In the genomic region with DNA sequence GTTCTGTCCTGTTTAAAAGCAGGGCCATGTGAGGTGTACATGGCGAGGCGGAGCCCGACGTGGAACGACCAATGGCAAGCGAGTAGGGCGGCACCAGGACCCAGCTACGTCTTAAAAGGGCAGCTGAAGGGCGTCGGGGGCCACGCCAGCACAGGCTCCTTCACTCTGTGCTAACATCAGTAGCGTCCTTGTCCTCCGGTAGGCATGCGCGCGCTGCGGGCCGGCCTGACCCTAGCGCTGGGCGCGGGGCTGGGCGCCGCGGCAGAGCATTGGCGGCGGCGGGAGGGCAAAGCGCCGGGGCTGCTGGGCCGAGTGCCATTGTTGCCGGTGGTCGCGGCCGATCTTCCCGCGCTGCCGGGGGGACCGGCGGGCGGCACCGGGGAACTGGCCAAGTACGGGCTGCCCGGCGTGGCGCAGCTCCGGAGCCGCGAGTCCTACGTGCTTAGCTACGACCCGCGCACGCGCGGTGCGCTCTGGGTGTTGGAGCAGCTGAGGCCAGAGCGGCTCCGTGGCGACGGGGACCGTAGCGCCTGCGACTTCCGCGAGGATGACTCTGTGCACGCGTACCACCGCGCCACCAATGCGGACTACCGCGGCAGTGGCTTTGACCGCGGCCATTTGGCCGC, we compare ENCODE assay signal across 7 mouse cellular contexts. TPM values are rescaled to one million over a fixed set of nuclear protein-coding genes. Genes with fewer than 3 reads are reported as not detected.
DNase-seq lines count a peak whose midpoint lies in the region; ATAC-seq lines count a peak whose summit lies in the region.

A gene (plus strand): TSS at position 123 of the 626 bp plus-strand sequence.

- H3K27ac ChIP-seq in embryonic facial prominence, embryonic 11.5 days (replicated peaks; ENCODE audit: low read depth, low read length) = peak within 1 kb of the TSS; percentile 65
- peak within 1 kb of the TSS; percentile 93 for H3K27ac ChIP-seq in limb, embryonic 10.5 days
- peak within 1 kb of the TSS; percentile 90 for H3K27ac ChIP-seq in midbrain, embryonic 12.5 days (replicated peaks)

- peak within 1 kb of the TSS; percentile 98 for H3K4me2 ChIP-seq in embryonic facial prominence, embryonic 11.5 days (ENCODE audit: low read depth, low read length)
- peak within 1 kb of the TSS; percentile 91 for H3K4me2 ChIP-seq in midbrain, embryonic 12.5 days (replicated peaks)

- peaks cover 9% of the 10 kb centered on the region for H3K36me3 ChIP-seq in embryonic facial prominence, embryonic 11.5 days (replicated peaks; ENCODE audit: control insufficient read depth, insufficient read depth, low read depth, low read length)
- peaks cover 44% of the 10 kb centered on the region for H3K36me3 ChIP-seq in limb, embryonic 10.5 days
- peaks cover 41% of the 10 kb centered on the region for H3K36me3 ChIP-seq in midbrain, embryonic 12.5 days

- WGBS in embryonic facial prominence, embryonic 11.5 days = 0% methylated on average over 70 of the region's 75 CpGs
- WGBS in limb, embryonic 10.5 days = under 1% methylated on average over 75 of the region's 75 CpGs
- WGBS in midbrain, embryonic 12.5 days = under 1% methylated on average over 68 of the region's 75 CpGs

- H3K9ac ChIP-seq in embryonic facial prominence, embryonic 11.5 days (replicated peaks; ENCODE audit: low read length) = peak within 1 kb of the TSS; percentile 69
- peak within 1 kb of the TSS; percentile 70 for H3K9ac ChIP-seq in midbrain, embryonic 12.5 days (replicated peaks)

- peaks cover 6% of the 10 kb centered on the region; the same call in 1 of the 2 replicates for H3K9me3 ChIP-seq in embryonic facial prominence, embryonic 11.5 days (replicated peaks; ENCODE audit: control insufficient read depth, low read length)
- H3K9me3 ChIP-seq in limb, embryonic 10.5 days (replicated peaks) = peaks cover 4% of the 10 kb centered on the region; the same call in 1 of the 2 replicates
- peaks cover 7% of the 10 kb centered on the region; the same call in 1 of the 2 replicates for H3K9me3 ChIP-seq in midbrain, embryonic 12.5 days

- H3K4me1 ChIP-seq in embryonic facial prominence, embryonic 11.5 days (ENCODE audit: control insufficient read depth, insufficient read depth, low read length) = no peaks in the 10 kb centered on the region; the same call in 1 of the 2 replicates
- peaks cover 18% of the 10 kb centered on the region for H3K4me1 ChIP-seq in limb, embryonic 10.5 days
- peaks cover 8% of the 10 kb centered on the region for H3K4me1 ChIP-seq in midbrain, embryonic 12.5 days

- ATAC-seq in embryonic facial prominence, embryonic 11.5 days (replicated peaks; ENCODE audit: insufficient number of reproducible peaks, low FRiP score, low TSS enrichment, low read depth) = peak; percentile 95
- ATAC-seq in midbrain, embryonic 12.5 days (ENCODE audit: low FRiP score, low read depth) = peak; percentile 94

- H3K27me3 ChIP-seq in embryonic facial prominence, embryonic 11.5 days (ENCODE audit: control insufficient read depth, insufficient read depth, low read length) = no peaks in the 10 kb centered on the region
- H3K27me3 ChIP-seq in limb, embryonic 10.5 days (ENCODE audit: low read depth, poor library complexity, severe bottlenecking) = no peaks in the 10 kb centered on the region
- peaks cover 11% of the 10 kb centered on the region for H3K27me3 ChIP-seq in midbrain, embryonic 12.5 days

- peak; percentile 94 for DNase-seq in adrenal gland, postnatal 14 days
- DNase-seq in embryonic facial prominence, embryonic 11.5 days (ENCODE audit: low spot score) = peak; percentile 83
- peak; percentile 99 for DNase-seq in heart, adult 11 months
- peak; percentile 93 for DNase-seq in kidney, adult 18-20 months
- DNase-seq in limb, embryonic 10.5 days (ENCODE audit: low spot score) = peak; percentile 85
- peak; percentile 95 for DNase-seq in skeletal muscle tissue, adult 2 months (ENCODE audit: low read depth, low spot score)

- peak within 1 kb of the TSS; percentile 68 for H3K4me3 ChIP-seq in embryonic facial prominence, embryonic 11.5 days (ENCODE audit: low read depth, low read length)
- peak within 1 kb of the TSS; percentile 80 for H3K4me3 ChIP-seq in limb, embryonic 10.5 days
- H3K4me3 ChIP-seq in midbrain, embryonic 12.5 days = peak within 1 kb of the TSS; percentile 76

RNA-seq across cellular contexts. Expression of the gene that starts here (rescaled TPM):
- 49.3 and 52.9 TPM in 2 replicates for total RNA-seq in adrenal gland, postnatal 14 days (2021)
- polyA plus RNA-seq in embryonic facial prominence, embryonic 11.5 days (2014; fragmentation: Nextera tagmentation; extraction: Ambion mirVana) = 14.4 and 16.9 TPM in 2 replicates
- polyA plus RNA-seq in limb, embryonic 10.5 days (2016; fragmentation: Nextera tagmentation; extraction: Ambion mirVana) = 15.2 and 19.5 TPM in 2 replicates
- 13.9 and 14.2 TPM in 2 replicates for polyA plus RNA-seq in midbrain, embryonic 12.5 days (2016; fragmentation: Nextera tagmentation; extraction: Ambion mirVana)

Comparison
In these comparisons a context has a peak if more than half of its experiments do, and no peak if none do; other contexts are left out.
1. Peak in every context shown above with its lines: DNase-seq, ATAC-seq, H3K4me3 ChIP-seq and H3K27ac ChIP-seq.